Mouse (Mus musculus) stomach, postnatal 0 days (tissue): ENCODE data around the gene Cln3.

ENCODE experiments used
- CTCF ChIP-seq: IDR thresholded peaks from 2 replicates; pipeline ENCODE4 v1.5.1; 2016; ENCODE audit warnings: antibody characterized with exemption, low read depth, mild to moderate bottlenecking, moderate library complexity
- EP300 ChIP-seq: optimal IDR thresholded peaks from 2 replicates; pipeline ENCODE3; 2016; ENCODE audit warnings: antibody characterized with exemption

- no peak for TF ChIP-seq CTCF
- no peak for TF ChIP-seq EP300
Observed at GRCm38 (mm10) chr7:126635375-126635774, 49.8 kb upstream of the Cln3 start.
